11 mouse cellular contexts compared by ENCODE assay signal in the genomic region with DNA sequence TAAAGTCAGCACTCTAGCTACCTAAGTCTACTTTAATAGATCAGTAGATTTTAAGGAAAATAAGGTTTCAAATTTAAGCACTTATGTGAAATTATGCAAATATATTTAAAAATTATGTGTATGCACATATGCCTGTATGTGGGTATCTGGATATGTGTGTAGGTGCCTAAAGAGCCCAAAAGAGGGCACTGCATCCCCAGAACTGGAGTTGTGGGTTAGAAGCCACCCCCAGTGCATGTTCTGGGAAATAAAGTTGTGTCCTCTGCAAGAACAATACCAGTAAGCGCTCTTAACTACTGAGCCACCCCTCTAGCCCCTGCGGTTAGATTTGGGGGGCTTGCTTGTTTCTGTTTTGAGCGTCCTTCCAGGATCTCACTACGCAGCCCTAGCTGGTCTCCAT.
A peak's percentile ranks its signal among the peaks of the same experiment; 100 is the strongest.
DNase-seq lines count a peak whose midpoint lies in the region; ATAC-seq and TF ChIP-seq lines count a peak whose summit lies in the region.
"Had no signal": no experiment of that assay in that cellular context is flagged by ENCODE, and none has a peak within 500 bp of the region (broad histone marks: within the 10 kb centered on the region; RNA-seq: fewer than 3 reads in every experiment).

No protein-coding gene starts in this region.

- TF ChIP-seq EP300 in heart, adult 2 months (IDR thresholded peaks at IDR 0.05; ENCODE audit: insufficient read depth, low read depth, low read length) = no peak
- TF ChIP-seq EP300 in lung, postnatal 0 days (IDR thresholded peaks at IDR 0.05) = no peak

- intact Hi-C loops in heart, adult 2 months (cut with DNase I) = no loop called here
- intact Hi-C loops in left cerebral cortex, postnatal 25 days (cut with DNase I) = loop anchor here (2.0 kb wide), 1 partner anchor 121 kb away; no protein-coding TSS in a partner anchor

- no peaks in the 10 kb centered on the region for H3K36me3 ChIP-seq in heart, adult 2 months (ENCODE audit: control insufficient read depth, insufficient read depth, low read length)
- H3K36me3 ChIP-seq in lung, postnatal 0 days (ENCODE audit: insufficient read depth, low read length) = no peaks in the 10 kb centered on the region
- H3K36me3 ChIP-seq: limb, embryonic 15.5 days had no signal

- no peaks in the 10 kb centered on the region for H3K9me3 ChIP-seq in lung, postnatal 0 days (ENCODE audit: low read length)
- H3K9me3 ChIP-seq: limb, embryonic 15.5 days had no signal

- TF ChIP-seq CTCF in heart, adult 2 months (IDR thresholded peaks at IDR 0.05) = peak; percentile 62
- TF ChIP-seq CTCF in lung, postnatal 0 days (IDR thresholded peaks at IDR 0.05) = peak; percentile 70

- ATAC-seq in lung, postnatal 0 days = no peak
- ATAC-seq in activated CD4-positive, CD25-positive, alpha-beta regulatory T cell, adult 4 months = no peak

- no peaks in the 10 kb centered on the region for H3K27me3 ChIP-seq in heart, adult 2 months (ENCODE audit: control insufficient read depth, insufficient read depth, low read length)
- H3K27me3 ChIP-seq in lung, postnatal 0 days (replicated peaks; ENCODE audit: insufficient read depth, low read length) = no peaks in the 10 kb centered on the region
- H3K27me3 ChIP-seq: limb, embryonic 15.5 days had no signal

- no peaks in the 10 kb centered on the region for H3K79me2 ChIP-seq in heart, adult 2 months (replicated peaks; ENCODE audit: control insufficient read depth, insufficient read depth, low read length)

- H3K4me3 ChIP-seq in heart, adult 2 months = no peak overlapping the region
- H3K4me3 ChIP-seq in lung, postnatal 0 days (ENCODE audit: low read depth, low read length) = no peak overlapping the region
- H3K4me3 ChIP-seq: limb, embryonic 15.5 days; myocyte had no signal

- no peak overlapping the region for H3K9ac ChIP-seq in heart, adult 2 months (ENCODE audit: low read depth, low read length)
- no peak overlapping the region for H3K9ac ChIP-seq in lung, postnatal 0 days (replicated peaks; ENCODE audit: low read depth)
- H3K9ac ChIP-seq: limb, embryonic 15.5 days had no signal

- WGBS in heart, adult 2 months = 94% methylated on average over 4 of the region's 4 CpGs
- 98% methylated on average over 4 of the region's 4 CpGs for WGBS in lung, postnatal 0 days

- TF ChIP-seq POLR2A in heart, adult 2 months (IDR thresholded peaks at IDR 0.05; ENCODE audit: insufficient read depth, low read depth, low read length) = no peak

- H3K4me2 ChIP-seq in lung, postnatal 0 days (replicated peaks; ENCODE audit: low read depth, low read length) = no peak overlapping the region
- H3K4me2 ChIP-seq: limb, embryonic 15.5 days had no signal

- no peak overlapping the region for H3K27ac ChIP-seq in heart, adult 2 months
- no peak overlapping the region for H3K27ac ChIP-seq in lung, postnatal 0 days (ENCODE audit: low read length)
- H3K27ac ChIP-seq: limb, embryonic 15.5 days had no signal

- peaks cover 4% of the 10 kb centered on the region for H3K4me1 ChIP-seq in heart, adult 2 months (ENCODE audit: control insufficient read depth, insufficient read depth, low read length)
- no peaks in the 10 kb centered on the region for H3K4me1 ChIP-seq in lung, postnatal 0 days (ENCODE audit: insufficient read depth, low read depth, low read length)

- no peak for DNase-seq in heart, adult 2 months
- DNase-seq in heart, adult 8-10 months (ENCODE audit: low spot score) = no peak
- DNase-seq in urinary bladder, postnatal 14 days (ENCODE audit: low spot score) = peak; percentile 30
- DNase-seq in urinary bladder, adult 18-20 months (ENCODE audit: low spot score in 2 of 2) = no peak
- DNase-seq in lung, postnatal 0 days (ENCODE audit: low spot score) = peak; percentile 57
- DNase-seq in thymus, postnatal 4 days = peak; percentile 73
- no peak for DNase-seq in left cerebral cortex, postnatal 25 days (ENCODE audit: low spot score in 2 of 2)
- DNase-seq: gastrocnemius, postnatal 25 days had no signal

Comparison
In these comparisons a context has a peak if more than half of its experiments do, and no peak if none do; other contexts are left out.
1. DNase-seq: peak in urinary bladder, postnatal 14 days (single experiment), lung, postnatal 0 days (single experiment) and thymus, postnatal 4 days (single experiment); none in heart, adult 2 months (0 of 2), heart, adult 8-10 months (single experiment), urinary bladder, adult 18-20 months (0 of 2) and left cerebral cortex, postnatal 25 days (0 of 2).